Mouse (Mus musculus) heart, postnatal 25 days (tissue): ENCODE data around the gene Col4a5. TPM values are rescaled to one million over a fixed set of nuclear protein-coding genes. Genes with fewer than 3 reads are reported as not detected.

Experiments
- total RNA-seq, 2 experiments: library from RNA; stranded (reverse); gene quantifications; 2 replicates each; pipeline ENCODE4 v1.2.3; 2021

Col4a5 gene
- total RNA-seq, 2 experiments from 2014 or later = 44.0 to 53.8 TPM

Other genes with a start within 250 kb of the Col4a5 start
- 1 to 10 TPM; 2.6 to 3.5 TPM for gene Col4a6, start 1.3 kb upstream of the Col4a5 start, total RNA-seq
- gene Irs4, start 249.9 kb downstream of the Col4a5 start, total RNA-seq = not detected